Mouse (Mus musculus) brain, embryonic 14.5 days (tissue): ENCODE data around the gene Pitpnm3.

Experiments
- CTCF ChIP-seq: fragments of 200-500 bp; IDR thresholded peaks from 2 replicates; pipeline ENCODE4 v1.5.1; 2012; ENCODE audit warnings: inconsistent platforms, mild to moderate bottlenecking, moderate library complexity, borderline replicate concordance; ENCODE audit not compliant: insufficient read depth, insufficient read length; ENCODE audit errors: extremely low read depth
- POLR2A ChIP-seq: fragments of 200-500 bp; IDR thresholded peaks from 2 replicates; pipeline ENCODE4 v1.6.1; 2012; ENCODE audit warnings: mild to moderate bottlenecking, inconsistent platforms, borderline replicate concordance; ENCODE audit not compliant: poor library complexity, insufficient read depth, insufficient read length, severe bottlenecking; ENCODE audit errors: extremely low read depth

DNA sequence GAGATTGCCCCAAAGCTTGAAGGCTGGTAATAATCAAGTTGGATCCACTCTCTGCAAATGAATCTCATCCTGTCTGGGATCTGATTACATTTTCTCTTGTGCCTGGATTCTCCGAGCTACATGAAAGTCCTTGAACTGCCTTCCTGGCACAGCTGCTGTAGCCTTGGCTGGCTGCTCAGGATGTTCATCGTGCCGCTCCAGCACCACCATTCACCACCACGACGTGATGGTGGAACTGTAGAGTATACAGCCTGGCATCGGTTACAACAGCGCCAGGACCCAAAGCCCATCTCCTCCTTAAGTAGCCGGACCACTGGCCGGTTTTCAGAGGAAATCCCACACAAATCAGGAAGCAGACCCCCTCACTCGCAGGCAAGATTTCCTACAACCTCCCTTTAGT is 2.5 kb downstream of the Pitpnm3 start:
- TF ChIP-seq POLR2A (no peak), CTCF (no peak)
